Mouse (Mus musculus) stomach, postnatal 0 days (tissue): Measurements from ENCODE around the gene Sgce.

Source experiments
- CTCF ChIP-seq: IDR thresholded peaks from 2 replicates; pipeline ENCODE4 v1.5.1; 2016; ENCODE audit warnings: antibody characterized with exemption, low read depth, mild to moderate bottlenecking, moderate library complexity
- EP300 ChIP-seq: optimal IDR thresholded peaks from 2 replicates; pipeline ENCODE3; 2016; ENCODE audit warnings: antibody characterized with exemption

DNA sequence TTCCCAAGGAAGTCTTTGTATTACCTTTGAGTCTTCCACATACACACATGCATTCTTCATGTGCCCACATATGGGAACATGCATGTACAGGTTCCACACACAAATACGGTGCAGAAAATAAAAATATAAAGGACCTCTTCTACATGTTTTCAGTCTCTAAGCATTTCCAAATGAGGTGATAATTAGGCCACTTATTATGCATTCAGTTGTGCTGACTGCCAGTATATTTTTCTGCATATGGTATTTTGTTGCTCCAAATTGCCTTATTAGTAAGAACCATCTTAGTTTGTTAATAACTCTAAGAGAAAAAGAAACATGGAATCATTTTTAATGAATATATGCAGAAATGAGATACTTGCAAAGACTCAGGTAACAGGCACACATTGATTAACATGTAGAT, 67.0 kb downstream of the Sgce start:
- no peak for TF ChIP-seq CTCF
- no peak for TF ChIP-seq EP300
